Mouse (Mus musculus) liver, embryonic 14.5 days (tissue): Measurements from ENCODE around the gene Retreg2.

Experiments used
- CTCF ChIP-seq: IDR thresholded peaks from 2 replicates; pipeline ENCODE4 v1.5.1; 2016; ENCODE audit warnings: antibody characterized with exemption, low read depth, control low read depth
- EP300 ChIP-seq: IDR thresholded peaks from 2 replicates; pipeline ENCODE4 v1.6.1; 2016; ENCODE audit warnings: antibody characterized with exemption, low read depth

- no peak for TF ChIP-seq CTCF
- no peak for TF ChIP-seq EP300
Observed at GRCm38 (mm10) chr1:75141486-75142190, 940 bp upstream of the Retreg2 start.
